Mouse (Mus musculus): ENCODE data around the gene Srprb. TPM values are rescaled to one million over a fixed set of nuclear protein-coding genes. Genes with fewer than 3 reads are reported as not detected.

Gene Srprb
- polyA plus RNA-seq, 1 experiment: 22.2 TPM

- peaks cover 40% of the 10 kb centered on the region for H3K27me3 ChIP-seq (replicated peaks)
- TF ChIP-seq FLI1 (IDR thresholded peaks at IDR 0.05; ENCODE audit: low read length): no peak
- H3K4me1 ChIP-seq: peaks cover 41% of the 10 kb centered on the region
- no peaks in the 10 kb centered on the region for H3K36me3 ChIP-seq (replicated peaks; ENCODE audit: low read length)
- no peaks in the 10 kb centered on the region for H3K9me3 ChIP-seq
- no peak overlapping the region for H3K4me3 ChIP-seq (replicated peaks)
These were observed 30.5 kb upstream of the Srprb start for GRCm38 (mm10) chr9:103232232-103233005.

GRCm38 (mm10) chr9:103230151-103230951, 28.4 kb upstream of the Srprb start, which contains the start of the genes Gm20425 and Trf:
Gene Gm20425, minus strand, starts transcription at chr9:103230307.
Gene Trf, minus strand, starts transcription at chr9:103230444.
- H3K9me3 ChIP-seq: no peaks in the 10 kb centered on the region
- H3K4me3 ChIP-seq (replicated peaks): peak within 1 kb of the TSS; percentile 88
- no peaks in the 10 kb centered on the region for H3K36me3 ChIP-seq (replicated peaks; ENCODE audit: low read length)
- H3K27me3 ChIP-seq (replicated peaks): peaks cover 46% of the 10 kb centered on the region
- peaks cover 41% of the 10 kb centered on the region for H3K4me1 ChIP-seq
- no peak for TF ChIP-seq GATA1 (IDR thresholded peaks at IDR 0.05; ENCODE audit: borderline replicate concordance, low read length)
- no peak for TF ChIP-seq FLI1 (IDR thresholded peaks at IDR 0.05; ENCODE audit: low read length)

- no peaks in the 10 kb centered on the region for H3K36me3 ChIP-seq (replicated peaks; ENCODE audit: low read length)
- no peaks in the 10 kb centered on the region for H3K9me3 ChIP-seq
- peaks cover 45% of the 10 kb centered on the region for H3K27me3 ChIP-seq (replicated peaks)
- H3K4me1 ChIP-seq: peaks cover 41% of the 10 kb centered on the region
- TF ChIP-seq GATA1 (IDR thresholded peaks at IDR 0.05; ENCODE audit: borderline replicate concordance, low read length): no peak
- no peak for TF ChIP-seq FLI1 (IDR thresholded peaks at IDR 0.05; ENCODE audit: low read length)
- H3K4me3 ChIP-seq (replicated peaks): peak overlapping the region; percentile 74
These were observed 27.3 kb upstream of the Srprb start for GRCm38 (mm10) chr9:103229037-103229867.

- Histone ChIP-seq H3K4me3 (replicated peaks) (no peak overlapping the region), H3K36me3 (replicated peaks; ENCODE audit: low read length) (no peaks in the 10 kb centered on the region), H3K9me3 (no peaks in the 10 kb centered on the region), H3K4me1 (peaks cover 33% of the 10 kb centered on the region), H3K27me3 (replicated peaks) (peaks cover 41% of the 10 kb centered on the region)
- TF ChIP-seq FLI1 (IDR thresholded peaks at IDR 0.05; ENCODE audit: low read length) (no peak), GATA1 (IDR thresholded peaks at IDR 0.05; ENCODE audit: borderline replicate concordance, low read length) (no peak)
These were observed 26.6 kb upstream of the Srprb start for GRCm38 (mm10) chr9:103228370-103229003.

- Histone ChIP-seq H3K9me3 (no peaks in the 10 kb centered on the region), H3K4me1 (peaks cover 27% of the 10 kb centered on the region), H3K4me3 (replicated peaks) (peak overlapping the region; percentile 16), H3K27me3 (replicated peaks) (peaks cover 47% of the 10 kb centered on the region), H3K36me3 (replicated peaks; ENCODE audit: low read length) (no peaks in the 10 kb centered on the region)
- no peak for TF ChIP-seq GATA1 (IDR thresholded peaks at IDR 0.05; ENCODE audit: borderline replicate concordance, low read length)
- TF ChIP-seq FLI1 (IDR thresholded peaks at IDR 0.05; ENCODE audit: low read length): no peak
These were observed 25.8 kb upstream of the Srprb start for GRCm38 (mm10) chr9:103227760-103228159.

- H3K4me1 ChIP-seq: peaks cover 26% of the 10 kb centered on the region
- H3K4me3 ChIP-seq (replicated peaks): no peak overlapping the region
- H3K27me3 ChIP-seq (replicated peaks): peaks cover 45% of the 10 kb centered on the region
- no peaks in the 10 kb centered on the region for H3K36me3 ChIP-seq (replicated peaks; ENCODE audit: low read length)
- no peak for TF ChIP-seq FLI1 (IDR thresholded peaks at IDR 0.05; ENCODE audit: low read length)
- no peak for TF ChIP-seq GATA1 (IDR thresholded peaks at IDR 0.05; ENCODE audit: borderline replicate concordance, low read length)
- H3K9me3 ChIP-seq: no peaks in the 10 kb centered on the region
These were observed 24.9 kb upstream of the Srprb start for GRCm38 (mm10) chr9:103226806-103227205.

- Histone ChIP-seq H3K27me3 (replicated peaks) (peaks cover 48% of the 10 kb centered on the region), H3K9me3 (no peaks in the 10 kb centered on the region), H3K36me3 (replicated peaks; ENCODE audit: low read length) (no peaks in the 10 kb centered on the region), H3K4me1 (peaks cover 19% of the 10 kb centered on the region), H3K4me3 (replicated peaks) (no peak overlapping the region)
- no peak for TF ChIP-seq GATA1 (IDR thresholded peaks at IDR 0.05; ENCODE audit: borderline replicate concordance, low read length)
- no peak for TF ChIP-seq FLI1 (IDR thresholded peaks at IDR 0.05; ENCODE audit: low read length)
These were observed 23.5 kb upstream of the Srprb start for GRCm38 (mm10) chr9:103225464-103225863.

- Histone ChIP-seq H3K4me1 (peaks cover 12% of the 10 kb centered on the region; the same call in 1 of the 2 replicates), H3K36me3 (replicated peaks; ENCODE audit: low read length) (no peaks in the 10 kb centered on the region), H3K27me3 (replicated peaks) (peaks cover 45% of the 10 kb centered on the region), H3K4me3 (replicated peaks) (no peak overlapping the region), H3K9me3 (no peaks in the 10 kb centered on the region)
- TF ChIP-seq FLI1 (IDR thresholded peaks at IDR 0.05; ENCODE audit: low read length) (no peak), GATA1 (IDR thresholded peaks at IDR 0.05; ENCODE audit: borderline replicate concordance, low read length) (no peak)
These were observed 22.8 kb upstream of the Srprb start for GRCm38 (mm10) chr9:103224721-103225120.

- Histone ChIP-seq H3K9me3 (0 out of 2 replicates have a peak, but pooled peaks cover 3% of the 10 kb centered on the region), H3K4me1 (no peaks in the 10 kb centered on the region), H3K27me3 (replicated peaks) (peaks cover 27% of the 10 kb centered on the region), H3K36me3 (replicated peaks; ENCODE audit: low read length) (no peaks in the 10 kb centered on the region), H3K4me3 (replicated peaks) (no peak overlapping the region)
- no peak for TF ChIP-seq FLI1 (IDR thresholded peaks at IDR 0.05; ENCODE audit: low read length)
- no peak for TF ChIP-seq GATA1 (IDR thresholded peaks at IDR 0.05; ENCODE audit: borderline replicate concordance, low read length)
These were observed 12.3 kb upstream of the Srprb start for GRCm38 (mm10) chr9:103214281-103214680.
